9 mouse cellular contexts compared by ENCODE assay signal in the genomic region with DNA sequence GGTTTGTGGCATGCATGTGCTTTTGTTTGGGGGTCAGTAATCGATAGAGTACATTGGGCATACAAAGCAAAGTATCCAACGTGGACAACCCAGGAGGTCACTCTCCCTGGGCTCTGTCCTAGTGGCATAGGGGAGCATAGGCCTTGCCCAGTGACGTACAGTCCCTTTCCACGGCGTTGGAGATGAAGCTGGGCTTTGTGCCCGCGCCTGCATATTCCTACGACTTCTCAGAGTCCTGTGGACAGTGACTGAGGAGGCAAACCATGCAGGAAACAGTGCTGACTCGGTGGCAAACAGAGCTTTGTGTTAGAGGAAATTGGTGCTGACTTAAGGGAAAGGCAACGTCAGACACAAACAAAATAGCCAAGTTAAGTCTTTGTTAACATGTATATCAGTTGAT. TPM values are rescaled to one million over a fixed set of nuclear protein-coding genes. Genes with fewer than 3 reads are reported as not detected.
A peak's percentile ranks its signal among the peaks of the same experiment; 100 is the strongest.
DNase-seq lines count a peak whose midpoint lies in the region; ATAC-seq lines count a peak whose summit lies in the region.
"Had no signal": no experiment of that assay in that cellular context is flagged by ENCODE, and none has a peak within 500 bp of the region (broad histone marks: within the 10 kb centered on the region; RNA-seq: fewer than 3 reads in every experiment).

No protein-coding gene starts in this region.

- peak overlapping the region; percentile 97 for H3K9ac ChIP-seq in forebrain, embryonic 13.5 days
- peak overlapping the region; percentile 96 for H3K9ac ChIP-seq in liver, embryonic 13.5 days

- H3K4me1 ChIP-seq in forebrain, embryonic 13.5 days = peaks cover 21% of the 10 kb centered on the region
- peaks cover 62% of the 10 kb centered on the region for H3K4me1 ChIP-seq in liver, embryonic 13.5 days (replicated peaks)

- H3K27me3 ChIP-seq in forebrain, embryonic 13.5 days = no peaks in the 10 kb centered on the region
- H3K27me3 ChIP-seq in liver, embryonic 13.5 days = no peaks in the 10 kb centered on the region

- H3K36me3 ChIP-seq in forebrain, embryonic 13.5 days (ENCODE audit: poor library complexity, severe bottlenecking) = peaks cover 49% of the 10 kb centered on the region
- H3K36me3 ChIP-seq in liver, embryonic 13.5 days = peaks cover 58% of the 10 kb centered on the region

- H3K4me3 ChIP-seq in forebrain, embryonic 13.5 days = peak overlapping the region; percentile 92
- H3K4me3 ChIP-seq in liver, embryonic 13.5 days (replicated peaks) = peak overlapping the region; percentile 88

- no peak for ATAC-seq in CD4-positive, CD25-positive, alpha-beta regulatory T cell, adult 4 months
- ATAC-seq in forebrain, embryonic 13.5 days = no peak
- ATAC-seq in liver, embryonic 13.5 days (ENCODE audit: low read depth) = no peak

- no peaks in the 10 kb centered on the region for H3K9me3 ChIP-seq in forebrain, embryonic 13.5 days (replicated peaks)
- H3K9me3 ChIP-seq in liver, embryonic 13.5 days (replicated peaks) = no peaks in the 10 kb centered on the region

- peak overlapping the region; percentile 90 for H3K4me2 ChIP-seq in forebrain, embryonic 13.5 days
- peak overlapping the region; percentile 90 for H3K4me2 ChIP-seq in liver, embryonic 13.5 days

- 72% methylated on average over 10 of the region's 10 CpGs for WGBS in forebrain, embryonic 13.5 days
- 23% methylated on average over 10 of the region's 10 CpGs for WGBS in liver, embryonic 13.5 days (ENCODE audit: insufficient replicate concordance)

- H3K27ac ChIP-seq in forebrain, embryonic 13.5 days = no peak overlapping the region
- peak overlapping the region; percentile 90 for H3K27ac ChIP-seq in liver, embryonic 13.5 days

- DNase-seq in CD4-positive, CD25-positive, alpha-beta regulatory T cell, adult 2 months (ENCODE audit: low read depth, low spot score) = peak; percentile 24
- DNase-seq in 416B (ENCODE audit: low read depth) = peak; percentile 41
- DNase-seq in liver, embryonic 13.5 days = no peak
- no peak for DNase-seq in embryo, embryonic 11 days
- DNase-seq in cerebellum, postnatal 36 days = no peak
- DNase-seq in kidney, adult 11 months = no peak
- DNase-seq: right cerebral cortex, postnatal 4 days had no signal

RNA-seq across cellular contexts. Expression of gene Rpsa, which starts 1.8 kb away (rescaled TPM):
- 1,000 to 10,000 TPM; 3,019 to 3,169 TPM for polyA plus RNA-seq in CD4-positive, CD25-positive, alpha-beta regulatory T cell, adult 4 months (2017; shearing (Covaris generic))
- polyA plus RNA-seq in forebrain, embryonic 13.5 days (2015; fragmentation: Nextera tagmentation; extraction: Ambion mirVana) = 1,184 and 1,248 TPM in 2 replicates
- 1,061 and 1,158 TPM in 2 replicates for polyA plus RNA-seq in liver, embryonic 13.5 days (2015; fragmentation: Nextera tagmentation; extraction: Ambion mirVana)

RNA-seq across cellular contexts. Expression of gene Slc25a38, which starts 19.1 kb away (rescaled TPM):
- 10 to 100 TPM; 21.0 to 24.3 TPM for polyA plus RNA-seq in CD4-positive, CD25-positive, alpha-beta regulatory T cell, adult 4 months (2017; shearing (Covaris generic))
- 31.2 and 38.8 TPM in 2 replicates for polyA plus RNA-seq in forebrain, embryonic 13.5 days (2015; fragmentation: Nextera tagmentation; extraction: Ambion mirVana)
- 137 and 138 TPM in 2 replicates for polyA plus RNA-seq in liver, embryonic 13.5 days (2015; fragmentation: Nextera tagmentation; extraction: Ambion mirVana)

RNA-seq across cellular contexts. Expression of gene Mobp, which starts 20.2 kb away (rescaled TPM):
- polyA plus RNA-seq in CD4-positive, CD25-positive, alpha-beta regulatory T cell, adult 4 months (2017; shearing (Covaris generic)) = under 1 TPM in 1 of 2 experiments, not detected in 1; 0.12 TPM
- 0.49 and 0.89 TPM in 2 replicates for polyA plus RNA-seq in forebrain, embryonic 13.5 days (2015; fragmentation: Nextera tagmentation; extraction: Ambion mirVana)
- polyA plus RNA-seq in liver, embryonic 13.5 days (2015; fragmentation: Nextera tagmentation; extraction: Ambion mirVana) = not detected in 2 replicates

RNA-seq across cellular contexts. Expression of gene Ccr8, which starts 37.4 kb away (rescaled TPM):
- 100 to 1,000 TPM in 1 of 2 experiments, 10 to 100 TPM in 1; 71.1 to 116 TPM for polyA plus RNA-seq in CD4-positive, CD25-positive, alpha-beta regulatory T cell, adult 4 months (2017; shearing (Covaris generic))
- not detected in 2 replicates for polyA plus RNA-seq in forebrain, embryonic 13.5 days (2015; fragmentation: Nextera tagmentation; extraction: Ambion mirVana)
- polyA plus RNA-seq in liver, embryonic 13.5 days (2015; fragmentation: Nextera tagmentation; extraction: Ambion mirVana) = 0.13 TPM in 1 of 2 replicates, not detected in the other

RNA-seq across cellular contexts. Expression of gene Cx3cr1, which starts 59.6 kb away (rescaled TPM):
- polyA plus RNA-seq in CD4-positive, CD25-positive, alpha-beta regulatory T cell, adult 4 months (2017; shearing (Covaris generic)) = under 1 TPM in 1 of 2 experiments, not detected in 1; 0.15 TPM
- polyA plus RNA-seq in forebrain, embryonic 13.5 days (2015; fragmentation: Nextera tagmentation; extraction: Ambion mirVana) = 4.9 and 5.0 TPM in 2 replicates
- 3.5 and 4.3 TPM in 2 replicates for polyA plus RNA-seq in liver, embryonic 13.5 days (2015; fragmentation: Nextera tagmentation; extraction: Ambion mirVana)

Comparison
In these comparisons a context has a peak if more than half of its experiments do, and no peak if none do; other contexts are left out.
1. DNase-seq: peak in CD4-positive, CD25-positive, alpha-beta regulatory T cell, adult 2 months (single experiment) and 416B (single experiment); none in liver, embryonic 13.5 days (single experiment), embryo, embryonic 11 days (single experiment), cerebellum, postnatal 36 days (0 of 2) and kidney, adult 11 months (single experiment).